10 mouse cellular contexts compared by ENCODE assay signal in the genomic region with DNA sequence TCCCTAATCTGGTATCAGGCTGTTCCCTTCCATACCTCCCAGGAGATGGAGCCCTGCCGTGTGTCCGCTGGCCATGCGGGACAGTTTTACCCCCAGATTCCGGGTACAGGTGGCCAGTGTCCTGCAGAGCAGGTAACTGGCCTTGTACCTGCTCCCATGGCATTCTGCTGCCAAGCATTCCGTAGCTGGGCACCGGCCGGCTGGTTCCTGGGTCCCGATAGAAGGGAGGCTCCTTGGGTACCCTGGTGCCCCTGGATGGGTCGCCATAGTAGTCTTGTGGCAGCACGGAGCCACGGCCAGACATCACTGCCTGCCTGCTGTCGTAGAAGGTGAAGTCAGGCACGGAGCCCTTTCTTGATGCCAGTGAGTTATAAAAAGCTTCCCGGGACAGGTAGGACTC.
DNase-seq lines count a peak whose midpoint lies in the region; ATAC-seq lines count a peak whose summit lies in the region.
"Had no signal": no experiment of that assay in that cellular context is flagged by ENCODE, and none has a peak within 500 bp of the region (broad histone marks: within the 10 kb centered on the region; RNA-seq: fewer than 3 reads in every experiment).

No protein-coding gene starts in this region.

- no peaks in the 10 kb centered on the region for H3K27me3 ChIP-seq in heart, embryonic 15.5 days
- H3K27me3 ChIP-seq in embryonic facial prominence, embryonic 13.5 days, result no peaks in the 10 kb centered on the region
- H3K27me3 ChIP-seq in midbrain, embryonic 11.5 days (ENCODE audit: control insufficient read depth, insufficient read depth, low read length), result no peaks in the 10 kb centered on the region

- 88% methylated on average over 14 of the region's 14 CpGs for WGBS in heart, embryonic 15.5 days
- WGBS in embryonic facial prominence, embryonic 13.5 days, result 90% methylated on average over 14 of the region's 14 CpGs
- WGBS in midbrain, embryonic 11.5 days, result 86% methylated on average over 14 of the region's 14 CpGs

- no peak overlapping the region for H3K4me3 ChIP-seq in heart, embryonic 15.5 days
- H3K4me3 ChIP-seq in embryonic facial prominence, embryonic 13.5 days, result no peak overlapping the region
- H3K4me3 ChIP-seq in midbrain, embryonic 11.5 days (ENCODE audit: low read depth, low read length), result no peak overlapping the region
- H3K4me3 ChIP-seq: liver, embryonic 15.5 days had no signal

- H3K9me3 ChIP-seq in heart, embryonic 15.5 days (replicated peaks), result no peaks in the 10 kb centered on the region
- H3K9me3 ChIP-seq in embryonic facial prominence, embryonic 13.5 days, result no peaks in the 10 kb centered on the region
- no peaks in the 10 kb centered on the region for H3K9me3 ChIP-seq in midbrain, embryonic 11.5 days (ENCODE audit: control insufficient read depth, low read length)
- H3K9me3 ChIP-seq: liver, embryonic 15.5 days had no signal

- 0 out of 2 replicates have a peak overlapping the region, but pooled peaks have one; percentile 31 for H3K4me2 ChIP-seq in heart, embryonic 15.5 days
- H3K4me2 ChIP-seq in embryonic facial prominence, embryonic 13.5 days, result no peak overlapping the region
- H3K4me2 ChIP-seq in midbrain, embryonic 11.5 days, result peak overlapping the region; percentile 35; the same call in 1 of the 2 replicates
- H3K4me2 ChIP-seq: liver, embryonic 15.5 days had no signal

- peak overlapping the region; percentile 87 for H3K27ac ChIP-seq in heart, embryonic 15.5 days
- H3K27ac ChIP-seq in embryonic facial prominence, embryonic 13.5 days, result peak overlapping the region; percentile 62; the same call in 1 of the 2 replicates
- H3K27ac ChIP-seq in midbrain, embryonic 11.5 days (ENCODE audit: low read depth, low read length), result peak overlapping the region; percentile 61; the same call in 1 of the 2 replicates
- H3K27ac ChIP-seq: liver, embryonic 15.5 days had no signal

- H3K36me3 ChIP-seq in heart, embryonic 15.5 days, result peaks cover 5% of the 10 kb centered on the region; the same call in 1 of the 2 replicates
- H3K36me3 ChIP-seq in embryonic facial prominence, embryonic 13.5 days, result peaks cover 24% of the 10 kb centered on the region; the same call in 1 of the 2 replicates
- 0 out of 2 replicates have a peak, but pooled peaks cover 2% of the 10 kb centered on the region for H3K36me3 ChIP-seq in midbrain, embryonic 11.5 days (ENCODE audit: control insufficient read depth, insufficient read depth, low read length)
- H3K36me3 ChIP-seq: liver, embryonic 15.5 days had no signal

- no peak for ATAC-seq in cerebellum, adult (ENCODE audit: insufficient number of reproducible peaks, low FRiP score, low TSS enrichment)
- ATAC-seq in heart, embryonic 15.5 days (replicated peaks; ENCODE audit: insufficient number of reproducible peaks, insufficient read depth, low FRiP score, low read depth), result no peak
- no peak for ATAC-seq in embryonic facial prominence, embryonic 13.5 days (ENCODE audit: insufficient number of reproducible peaks, insufficient read depth, low FRiP score, low TSS enrichment, low read depth)
- ATAC-seq in midbrain, embryonic 11.5 days (ENCODE audit: low FRiP score), result no peak

- DNase-seq in cerebellum, adult 11-12 months, result peak; percentile 58
- no peak for DNase-seq in heart, adult 18-20 months
- DNase-seq in midbrain, embryonic 11.5 days (ENCODE audit: low spot score, missing footprints), result no peak
- DNase-seq in testis, postnatal 10 days (ENCODE audit: low spot score), result no peak
- DNase-seq in right cerebral cortex, postnatal 36 days (ENCODE audit: low spot score in 2 of 2), result no peak
- DNase-seq: kidney, postnatal 10 days had no signal

- peaks cover 79% of the 10 kb centered on the region for H3K4me1 ChIP-seq in heart, embryonic 15.5 days (replicated peaks)
- H3K4me1 ChIP-seq in embryonic facial prominence, embryonic 13.5 days, result peaks cover 82% of the 10 kb centered on the region
- H3K4me1 ChIP-seq in midbrain, embryonic 11.5 days (ENCODE audit: control insufficient read depth, insufficient read depth, low read length), result peaks cover 65% of the 10 kb centered on the region

- 0 out of 2 replicates have a peak overlapping the region, but pooled peaks have one; percentile 14 for H3K9ac ChIP-seq in heart, embryonic 15.5 days
- no peak overlapping the region for H3K9ac ChIP-seq in embryonic facial prominence, embryonic 13.5 days
- H3K9ac ChIP-seq in midbrain, embryonic 11.5 days (ENCODE audit: low read length), result peak overlapping the region; percentile 33; the same call in 1 of the 2 replicates
- H3K9ac ChIP-seq: liver, embryonic 15.5 days had no signal
